Mouse (Mus musculus) E14TG2a.4 (cell line): ENCODE results near the gene Lelp1.

ENCODE experiments used
- H3K27me3 ChIP-seq: 2 replicates; pipeline ENCODE4 v1.6.1; 2014; ENCODE audit warnings: low read length, control low read depth; ENCODE audit not compliant: insufficient read depth
- H3K36me3 ChIP-seq: 2 replicates; pipeline ENCODE4 v1.6.1; 2014; ENCODE audit warnings: low read length, control low read depth; ENCODE audit not compliant: insufficient read depth
- H3K4me1 ChIP-seq: replicated peaks from 2 replicates; pipeline ENCODE4 v1.6.1; 2014; ENCODE audit warnings: low read depth, low read length, control low read depth
- H3K4me3 ChIP-seq: replicated peaks from 2 replicates; pipeline ENCODE4 v1.5.1; 2014; ENCODE audit warnings: mild to moderate bottlenecking, low read length
- H3K9me3 ChIP-seq: 2 replicates; pipeline ENCODE4 v1.6.1; 2014; ENCODE audit warnings: low read length, control low read depth
- CTCF ChIP-seq: conservative IDR thresholded peaks from 2 replicates; pipeline ENCODE4 v1.5.1; 2014; ENCODE audit warnings: low read length
- NANOG ChIP-seq: IDR thresholded peaks from 2 replicates; pipeline ENCODE4 v1.6.1; 2014; ENCODE audit warnings: borderline replicate concordance, low read length, mixed read lengths
- POU5F1 ChIP-seq: IDR thresholded peaks from 2 replicates; pipeline ENCODE4 v1.6.1; 2014; ENCODE audit warnings: low read length, borderline replicate concordance

The Lelp1 gene

GRCm38 (mm10) chr3:92142644-92143043, at the start of gene Lelp1:
TSS of gene Lelp1 (minus strand) at chr3:92142744.
- Histone ChIP-seq H3K27me3 (no peaks in the 10 kb centered on the region), H3K4me1 (no peaks in the 10 kb centered on the region), H3K9me3 (no peaks in the 10 kb centered on the region), H3K36me3 (no peaks in the 10 kb centered on the region), H3K4me3 (no peak within 1 kb of the TSS)
- TF ChIP-seq CTCF (no peak), POU5F1 (no peak), NANOG (no peak)

DNA sequence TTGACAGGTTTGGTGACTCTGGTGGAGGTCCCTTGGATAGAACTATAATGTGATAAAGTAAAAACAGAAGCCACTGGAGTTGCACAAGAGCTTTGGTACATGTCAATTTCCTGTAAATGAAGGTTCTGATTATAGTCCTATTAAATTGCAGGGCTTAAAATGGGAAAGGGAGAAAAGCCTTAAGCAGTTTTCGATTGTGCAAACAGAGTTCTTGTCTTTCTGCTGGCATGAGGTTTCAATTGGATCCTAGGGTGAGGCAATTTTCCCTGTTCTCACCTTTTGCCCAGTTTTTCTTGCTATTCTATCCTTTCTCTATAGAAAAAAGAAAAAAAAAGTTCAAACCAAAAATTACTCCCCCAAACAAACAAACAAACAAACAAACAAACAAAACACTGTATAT, 34.3 kb upstream of the Lelp1 start:
- no peaks in the 10 kb centered on the region for H3K4me1 ChIP-seq
- H3K4me3 ChIP-seq = no peak overlapping the region
- TF ChIP-seq NANOG = no peak
- TF ChIP-seq CTCF = no peak
- TF ChIP-seq POU5F1 = no peak
- no peaks in the 10 kb centered on the region for H3K27me3 ChIP-seq
- peaks cover 19% of the 10 kb centered on the region for H3K9me3 ChIP-seq
- no peaks in the 10 kb centered on the region for H3K36me3 ChIP-seq

GRCm38 (mm10) chr3:92169847-92170246, 27.3 kb upstream of the Lelp1 start:
- no peak for TF ChIP-seq CTCF
- no peak for TF ChIP-seq POU5F1
- TF ChIP-seq NANOG = no peak
- no peaks in the 10 kb centered on the region for H3K27me3 ChIP-seq

DNA sequence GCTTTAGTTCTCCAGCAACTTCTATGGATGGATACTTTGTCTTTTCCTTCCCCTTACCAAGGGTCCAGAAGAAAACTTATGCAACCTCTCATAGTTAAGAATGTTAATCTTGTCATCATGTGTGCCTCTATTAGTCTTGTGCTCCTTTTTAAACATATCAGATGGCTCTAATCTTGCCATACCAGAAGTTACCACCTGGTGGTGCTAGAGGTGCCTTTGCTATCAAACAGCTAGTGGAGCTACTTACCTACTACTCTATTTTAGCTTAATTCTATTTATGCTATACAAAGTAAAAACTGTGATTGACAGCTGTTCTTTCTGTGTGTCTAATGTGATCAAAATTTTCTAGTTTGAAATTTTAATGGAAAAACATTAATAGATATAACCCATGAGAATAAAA, 10.8 kb upstream of the Lelp1 start:
- Histone ChIP-seq H3K4me1 (no peaks in the 10 kb centered on the region), H3K4me3 (no peak overlapping the region), H3K36me3 (no peaks in the 10 kb centered on the region), H3K9me3 (no peaks in the 10 kb centered on the region), H3K27me3 (no peaks in the 10 kb centered on the region; the same call in 1 of the 2 replicates)
- TF ChIP-seq CTCF (peak; percentile 87), POU5F1 (no peak), NANOG (no peak)

More at GRCm38 (mm10) chr3:92169847-92170246, 27.3 kb upstream of the Lelp1 start:
- H3K4me3 ChIP-seq = no peak overlapping the region
- H3K9me3 ChIP-seq = no peaks in the 10 kb centered on the region
- H3K4me1 ChIP-seq = no peaks in the 10 kb centered on the region
- H3K36me3 ChIP-seq = no peaks in the 10 kb centered on the region

- Histone ChIP-seq H3K36me3 (no peaks in the 10 kb centered on the region), H3K4me1 (no peaks in the 10 kb centered on the region), H3K9me3 (no peaks in the 10 kb centered on the region), H3K27me3 (no peaks in the 10 kb centered on the region; the same call in 1 of the 2 replicates), H3K4me3 (no peak overlapping the region)
- TF ChIP-seq CTCF (peak; percentile 54), POU5F1 (no peak), NANOG (no peak)
Observed at GRCm38 (mm10) chr3:92150631-92151277, 8.2 kb upstream of the Lelp1 start.

DNA sequence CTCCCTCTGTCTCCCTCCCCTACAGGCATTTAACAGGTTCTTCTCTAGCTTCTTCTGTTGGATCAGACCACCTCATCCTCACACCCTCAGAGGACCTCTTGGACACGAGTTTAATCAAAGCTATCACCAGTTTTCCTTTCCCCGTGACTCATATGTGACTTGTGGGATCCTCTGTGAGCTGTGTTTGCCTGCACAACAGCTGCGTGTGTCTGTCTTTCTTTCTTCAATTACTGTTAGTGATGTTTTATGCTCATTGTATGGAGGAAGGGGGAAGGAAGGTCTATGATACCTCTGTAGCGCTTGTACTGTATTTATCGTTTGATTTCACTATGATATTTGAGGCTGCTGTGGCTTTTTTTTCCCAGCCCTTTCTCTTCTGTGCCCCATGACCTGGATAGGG, 5.4 kb upstream of the Lelp1 start:
- Histone ChIP-seq H3K4me1 (no peaks in the 10 kb centered on the region), H3K4me3 (no peak overlapping the region), H3K9me3 (no peaks in the 10 kb centered on the region), H3K27me3 (no peaks in the 10 kb centered on the region), H3K36me3 (no peaks in the 10 kb centered on the region)
- TF ChIP-seq CTCF (no peak), NANOG (no peak), POU5F1 (no peak)

GRCm38 (mm10) chr3:92147420-92147819, 4.9 kb upstream of the Lelp1 start:
- no peaks in the 10 kb centered on the region for H3K4me1 ChIP-seq
- H3K9me3 ChIP-seq = no peaks in the 10 kb centered on the region
- TF ChIP-seq POU5F1 (no peak), CTCF (peak; percentile 26), NANOG (no peak)
- H3K27me3 ChIP-seq = no peaks in the 10 kb centered on the region
- H3K4me3 ChIP-seq = no peak overlapping the region
- H3K36me3 ChIP-seq = no peaks in the 10 kb centered on the region

GRCm38 (mm10) chr3:92123847-92124246, 18.7 kb downstream of the Lelp1 start, which contains the start of gene Prr9:
TSS of gene Prr9 (minus strand) at chr3:92123947.
- TF ChIP-seq NANOG (no peak), CTCF (no peak), POU5F1 (no peak)
- no peaks in the 10 kb centered on the region for H3K9me3 ChIP-seq
- H3K36me3 ChIP-seq = no peaks in the 10 kb centered on the region
- no peaks in the 10 kb centered on the region for H3K27me3 ChIP-seq
- no peaks in the 10 kb centered on the region for H3K4me1 ChIP-seq
- H3K4me3 ChIP-seq = no peak within 1 kb of the TSS

- TF ChIP-seq CTCF = no peak
- TF ChIP-seq NANOG = no peak
- no peak for TF ChIP-seq POU5F1
- Histone ChIP-seq H3K9me3 (no peaks in the 10 kb centered on the region), H3K4me1 (no peaks in the 10 kb centered on the region), H3K36me3 (no peaks in the 10 kb centered on the region), H3K4me3 (no peak overlapping the region), H3K27me3 (no peaks in the 10 kb centered on the region)
Observed at GRCm38 (mm10) chr3:92120902-92121301, 21.6 kb downstream of the Lelp1 start.
